Mouse (Mus musculus) thymus, postnatal 4 days (tissue): ENCODE results near the gene Tmem108.
A peak's percentile ranks its signal among the peaks of the same experiment; 100 is the strongest.

Source experiments
- DNase-seq: peaks from one replicate; pipeline ENCODE4 v3.0.0; 2021

Tmem108 gene

DNA sequence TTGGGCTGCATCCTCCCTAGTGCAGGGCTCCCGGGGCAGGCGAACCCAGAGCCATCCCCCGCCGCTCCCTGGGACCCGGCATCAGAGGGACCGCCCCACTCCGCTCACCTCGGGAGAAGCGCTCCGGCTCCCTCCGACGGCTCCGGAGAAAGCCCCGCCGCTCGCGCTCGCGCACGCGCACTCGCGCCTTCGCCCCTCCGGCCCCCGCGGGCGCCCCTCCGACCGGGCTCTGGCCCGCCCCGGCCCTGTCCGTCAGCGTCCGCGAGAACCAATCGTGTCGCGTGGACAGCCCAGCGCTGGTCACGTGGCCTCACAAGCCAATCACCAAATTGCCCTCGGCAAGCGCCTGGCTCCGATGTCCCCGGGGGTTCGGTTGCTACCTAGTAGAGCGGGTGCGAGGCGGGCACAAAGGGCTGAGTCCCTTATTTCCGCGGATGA, at the start of gene Tmem108:
TSS of gene Tmem108 (minus strand) at position 191 of the 438 bp plus-strand sequence.
- peak; percentile 75 for DNase-seq

GRCm38 (mm10) chr9:103789029-103789428, 27.4 kb upstream of the Tmem108 start:
- DNase-seq: no peak

- no peak for DNase-seq
Measured at GRCm38 (mm10) chr9:103784156-103784555, 22.5 kb upstream of the Tmem108 start.

GRCm38 (mm10) chr9:103783276-103783675, 21.6 kb upstream of the Tmem108 start:
- no peak for DNase-seq

DNA sequence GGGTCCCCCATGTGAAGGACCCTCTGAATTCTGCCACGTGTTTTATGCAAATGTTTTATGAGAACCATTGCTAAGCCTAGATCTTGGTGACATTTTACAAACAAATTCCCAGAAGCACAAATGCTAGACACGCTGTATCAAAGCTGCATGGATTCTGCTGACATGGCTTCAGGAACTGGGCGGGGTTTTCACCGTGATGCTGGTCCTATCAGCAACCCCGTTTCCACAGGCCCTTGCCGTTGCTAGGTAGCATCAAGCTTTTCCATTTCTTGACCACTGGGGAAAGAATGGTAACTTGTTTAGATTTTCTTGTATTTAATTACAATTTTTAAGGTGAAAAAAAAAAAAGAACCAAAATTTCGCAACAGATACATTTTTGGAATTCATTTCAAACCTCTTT, 20.7 kb upstream of the Tmem108 start:
- no peak for DNase-seq

DNA sequence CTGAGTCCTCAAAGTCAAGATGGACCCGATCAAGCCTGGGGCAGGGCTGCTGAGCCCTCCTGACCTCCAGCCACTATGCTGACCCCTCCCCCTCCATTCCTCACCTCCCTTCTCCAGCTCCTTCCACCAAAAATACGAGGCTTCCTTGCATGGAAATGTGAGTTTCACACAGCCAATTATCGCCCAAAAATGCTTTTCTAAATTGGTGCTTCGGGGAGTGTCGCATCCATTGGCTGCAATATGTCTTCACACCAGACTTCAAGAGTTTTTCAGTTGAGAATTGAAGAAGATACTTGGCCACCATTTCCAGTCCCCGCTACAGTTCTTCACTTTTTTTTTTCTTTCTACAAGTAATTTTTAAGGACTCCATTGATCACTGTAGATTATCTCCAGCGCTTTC, 19.8 kb upstream of the Tmem108 start:
- DNase-seq: no peak

DNA sequence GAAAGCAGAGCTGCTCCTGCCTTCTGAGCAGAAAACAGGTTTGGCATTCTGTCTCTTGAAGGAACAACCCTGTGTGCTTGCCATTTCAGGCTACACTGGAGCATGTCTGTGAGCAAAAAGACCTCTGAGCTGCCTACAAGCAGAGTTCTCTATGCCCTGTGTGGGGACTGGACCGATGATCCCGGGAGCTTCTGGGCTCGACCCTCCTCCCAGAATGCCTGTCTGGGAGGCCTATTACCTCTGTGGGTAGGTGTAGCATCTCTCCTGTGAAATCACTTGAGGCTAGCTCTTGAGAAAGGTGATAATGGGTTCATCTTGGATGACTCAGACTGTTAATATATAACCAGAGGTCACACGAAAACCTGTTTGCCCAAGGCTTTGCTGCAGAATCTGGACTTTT, 19.0 kb upstream of the Tmem108 start:
- DNase-seq: no peak

DNA sequence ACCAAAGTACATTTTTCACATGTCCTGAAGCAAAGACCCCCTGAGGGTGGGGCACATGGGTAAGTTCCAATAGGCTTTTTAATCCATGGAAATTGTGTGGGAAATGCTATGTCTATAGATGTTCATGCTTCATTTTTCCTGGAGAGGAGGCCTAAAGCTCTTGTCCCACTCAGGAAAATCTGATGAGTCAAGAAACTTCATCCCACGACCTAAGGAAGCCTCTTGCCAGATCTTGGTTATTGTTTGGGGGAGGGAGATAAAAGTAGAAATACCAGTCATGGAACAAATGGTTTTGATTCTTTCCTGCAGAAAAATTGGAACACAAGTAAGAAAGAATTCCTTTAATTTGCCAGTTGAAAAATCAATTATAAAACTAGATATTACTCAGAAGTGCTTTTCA, 16.5 kb upstream of the Tmem108 start:
- DNase-seq: no peak

- DNase-seq: no peak
Measured at GRCm38 (mm10) chr9:103761151-103761571, 476 bp downstream of the Tmem108 start.

GRCm38 (mm10) chr9:103760356-103760755, 1.3 kb downstream of the Tmem108 start:
- no peak for DNase-seq

- DNase-seq: no peak
Measured at GRCm38 (mm10) chr9:103759829-103760228, 1.8 kb downstream of the Tmem108 start.

- peak; percentile 77 for DNase-seq
Measured at GRCm38 (mm10) chr9:103758930-103759695, 2.5 kb downstream of the Tmem108 start.

DNA sequence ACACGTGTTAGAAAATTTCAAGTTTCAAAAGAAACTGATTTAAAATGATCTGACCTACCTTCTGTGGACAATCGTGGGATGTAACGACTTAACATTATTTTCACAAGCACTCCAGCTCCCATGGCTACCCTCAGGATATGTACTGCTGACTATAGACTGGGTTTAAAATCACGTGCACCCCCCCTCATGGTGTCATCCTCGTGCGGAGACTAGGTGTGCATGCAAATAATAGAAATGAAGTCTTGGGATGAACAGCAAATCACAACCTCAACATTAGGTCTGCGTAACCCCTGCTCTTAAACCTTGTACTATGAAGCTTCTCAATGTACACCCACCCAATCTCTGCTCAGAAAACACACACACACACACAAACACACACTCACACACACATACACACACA, 3.4 kb downstream of the Tmem108 start:
- no peak for DNase-seq

- DNase-seq: no peak
Measured at GRCm38 (mm10) chr9:103752618-103753017, 9.0 kb downstream of the Tmem108 start.

- DNase-seq: no peak
Measured at GRCm38 (mm10) chr9:103751568-103751967, 10.1 kb downstream of the Tmem108 start.

GRCm38 (mm10) chr9:103750491-103750890, 11.1 kb downstream of the Tmem108 start:
- no peak for DNase-seq

DNA sequence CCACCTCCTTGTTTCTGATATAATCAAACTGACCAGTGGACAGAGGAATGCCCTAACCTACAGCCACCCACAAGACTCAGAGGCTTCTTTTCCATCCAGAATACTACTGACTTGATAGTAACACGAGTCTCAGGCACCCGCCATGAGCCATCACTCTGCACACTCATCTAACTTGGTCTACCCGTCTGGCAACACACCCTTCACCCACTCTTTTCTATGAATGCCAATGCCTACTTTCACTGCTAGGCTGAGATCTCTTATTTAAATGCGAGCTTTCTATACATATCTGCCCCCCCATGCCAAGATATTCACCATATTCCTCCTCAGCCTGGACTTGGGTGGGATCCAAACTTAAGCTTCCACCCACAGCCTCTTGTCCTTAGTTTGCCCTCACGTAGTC, 15.0 kb downstream of the Tmem108 start:
- DNase-seq: no peak

- no peak for DNase-seq
Measured at GRCm38 (mm10) chr9:103740145-103740544, 21.5 kb downstream of the Tmem108 start.

- no peak for DNase-seq
Measured at GRCm38 (mm10) chr9:103739062-103739461, 22.6 kb downstream of the Tmem108 start.

DNA sequence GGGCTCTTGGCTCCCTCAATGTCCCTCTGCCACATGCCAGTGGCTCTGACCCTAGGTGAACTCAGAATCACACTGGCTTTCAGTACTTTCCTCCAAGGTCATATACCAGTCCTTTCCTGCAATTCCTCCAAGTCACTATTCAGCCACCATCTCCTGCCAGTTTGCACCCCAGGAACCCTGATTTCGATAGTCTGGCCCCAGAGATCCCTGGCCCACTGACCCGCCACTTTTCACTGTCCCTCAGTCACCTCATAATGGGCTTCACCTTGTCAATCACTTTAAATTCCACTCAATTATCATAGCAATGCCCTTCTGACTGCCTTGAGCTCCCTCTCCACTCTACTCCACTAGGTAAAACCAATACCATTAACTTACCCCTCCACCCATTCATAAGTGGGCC, 31.9 kb downstream of the Tmem108 start:
- no peak for DNase-seq

GRCm38 (mm10) chr9:103726751-103727462, 34.7 kb downstream of the Tmem108 start:
- DNase-seq: no peak

- DNase-seq: no peak
Measured at GRCm38 (mm10) chr9:103725497-103725896, 36.1 kb downstream of the Tmem108 start.

DNA sequence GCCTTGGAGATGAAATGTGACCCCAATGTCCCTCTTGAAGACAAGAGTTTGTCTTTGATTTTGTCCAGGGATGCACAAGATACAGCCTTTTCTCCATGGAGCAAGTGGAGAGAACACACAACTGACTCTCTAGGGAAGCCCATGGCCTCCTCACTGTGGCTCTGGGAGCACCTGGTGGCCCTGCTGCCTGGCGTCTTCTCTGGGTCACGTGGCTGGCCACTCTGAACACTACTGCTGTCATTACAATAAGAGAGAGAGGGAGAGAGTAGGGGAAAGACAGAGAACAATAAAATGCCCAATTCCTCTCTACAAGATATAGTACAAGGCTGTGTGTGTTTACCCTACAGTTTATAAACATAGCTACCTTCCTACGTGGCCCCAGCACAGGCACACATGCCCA, 40.2 kb downstream of the Tmem108 start:
- DNase-seq: no peak

DNA sequence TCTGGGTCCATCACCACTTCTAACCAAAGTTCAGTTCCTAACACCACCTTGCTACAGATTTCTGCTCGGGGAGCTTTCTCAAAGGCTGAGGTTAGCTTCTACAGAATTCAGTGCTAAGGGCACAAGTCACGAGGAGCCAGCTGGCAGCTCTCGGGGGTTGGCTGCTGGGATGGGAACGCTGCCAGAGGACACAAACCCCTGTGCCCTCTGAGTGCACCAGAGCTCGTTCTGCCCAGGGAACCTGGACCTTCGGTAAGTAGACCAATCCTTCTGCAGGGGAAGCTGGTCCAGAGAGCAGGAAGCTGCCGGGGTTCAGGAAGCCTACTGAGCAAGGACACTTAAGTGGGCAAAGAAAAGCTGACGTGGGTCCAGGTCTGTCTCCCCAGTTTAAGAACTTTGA, 40.6 kb downstream of the Tmem108 start:
- no peak for DNase-seq
